Mouse (Mus musculus) lung, embryonic 16.5 days (tissue): ENCODE measurements at regions not wholly inside any gene's neighbourhood (a gene's known extent, or its start where the extent isn't known, plus 50 kb on each side); places are given as distances from the start of the nearest gene placed in this dataset.

ENCODE experiments used
- ATAC-seq: fragments of 200-750 bp; cut with Nextera tagmentation; 2 replicates; pipeline ENCODE4 v1.8.0; 2017; ENCODE audit warnings: low read depth, mild to moderate bottlenecking, moderate library complexity
- H3K27ac ChIP-seq: fragments of 300-500 bp; sonication (generic); 2 replicates; pipeline ENCODE4 v1.5.1; 2014; ENCODE audit warnings: mild to moderate bottlenecking, control low read depth, low read length
- H3K27me3 ChIP-seq: fragments of 300-500 bp; sonication (generic); 2 replicates; pipeline ENCODE4 v1.6.1; 2014; ENCODE audit warnings: low read depth, low read length, mixed read lengths; ENCODE audit not compliant: control insufficient read depth, insufficient read depth
- H3K36me3 ChIP-seq: fragments of 300-500 bp; sonication (generic); 2 replicates; pipeline ENCODE4 v1.6.1; 2014; ENCODE audit warnings: low read length; ENCODE audit not compliant: control insufficient read depth, insufficient read depth
- H3K4me1 ChIP-seq: fragments of 300-500 bp; sonication (generic); replicated peaks from 2 replicates; pipeline ENCODE4 v1.6.1; 2014; ENCODE audit warnings: low read length, mixed read lengths; ENCODE audit not compliant: control insufficient read depth, insufficient read depth
- H3K4me2 ChIP-seq: fragments of 300-500 bp; sonication (generic); 2 replicates; pipeline ENCODE4 v1.6.1; 2014; ENCODE audit warnings: low read depth, low read length, control low read depth
- H3K4me3 ChIP-seq: fragments of 300-500 bp; sonication (generic); 2 replicates; pipeline ENCODE4 v1.5.1; 2014; ENCODE audit warnings: mild to moderate bottlenecking, low read length, control low read depth
- H3K9ac ChIP-seq: fragments of 300-500 bp; sonication (generic); 2 replicates; pipeline ENCODE4 v1.6.1; 2014; ENCODE audit warnings: low read length, control low read depth
- H3K9me3 ChIP-seq: fragments of 300-500 bp; sonication (generic); 2 replicates; pipeline ENCODE4 v1.6.1; 2016; ENCODE audit warnings: low read length; ENCODE audit not compliant: control insufficient read depth
- WGBS: fragments of 180-500 bp; shearing (Covaris S2); extraction: QIAGEN DNeasy Blood & Tissue Kit; methylation state at CpG from one replicate; pipeline ENCODE4 v1.1.7; 2014; 5-methylcytosine and 5-hydroxymethylcytosine counted together

DNA sequence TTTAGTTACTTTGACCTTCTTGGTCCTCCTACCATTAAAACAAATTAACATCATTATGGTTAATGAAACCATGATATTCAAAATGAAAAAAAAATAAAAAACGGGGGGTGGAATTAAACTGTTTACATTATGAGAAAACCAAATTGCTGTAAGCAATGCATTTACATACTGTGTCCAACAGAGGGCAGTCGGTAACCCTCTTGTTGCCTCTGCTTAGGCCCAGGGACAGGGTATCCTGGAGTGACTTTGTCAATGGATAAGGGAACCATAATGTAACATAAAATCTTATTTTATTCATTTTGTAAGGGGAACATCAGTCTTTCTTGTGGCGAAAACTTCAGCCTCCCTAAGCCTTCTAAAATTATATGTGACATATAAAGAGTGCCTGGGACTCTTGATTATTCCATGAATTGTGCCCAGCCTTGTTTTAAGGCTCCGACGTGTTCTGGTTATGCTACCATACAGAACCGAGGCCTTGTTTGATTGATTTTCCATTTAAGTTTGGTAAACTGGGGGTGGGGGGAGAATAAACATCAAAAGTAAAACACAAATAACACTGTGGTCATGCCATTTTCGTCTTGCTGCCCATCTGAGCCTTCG lies 207.3 kb upstream of the Vegfc start:
- Histone ChIP-seq H3K4me1 (no peaks in the 10 kb centered on the region), H3K36me3 (no peaks in the 10 kb centered on the region), H3K4me2 (no peak overlapping the region), H3K27me3 (no peaks in the 10 kb centered on the region), H3K9ac (no peak overlapping the region), H3K4me3 (no peak overlapping the region), H3K27ac (no peak overlapping the region), H3K9me3 (no peaks in the 10 kb centered on the region)
- no peak for ATAC-seq
- 64% methylated on average over 8 of the region's 8 CpGs for WGBS

DNA sequence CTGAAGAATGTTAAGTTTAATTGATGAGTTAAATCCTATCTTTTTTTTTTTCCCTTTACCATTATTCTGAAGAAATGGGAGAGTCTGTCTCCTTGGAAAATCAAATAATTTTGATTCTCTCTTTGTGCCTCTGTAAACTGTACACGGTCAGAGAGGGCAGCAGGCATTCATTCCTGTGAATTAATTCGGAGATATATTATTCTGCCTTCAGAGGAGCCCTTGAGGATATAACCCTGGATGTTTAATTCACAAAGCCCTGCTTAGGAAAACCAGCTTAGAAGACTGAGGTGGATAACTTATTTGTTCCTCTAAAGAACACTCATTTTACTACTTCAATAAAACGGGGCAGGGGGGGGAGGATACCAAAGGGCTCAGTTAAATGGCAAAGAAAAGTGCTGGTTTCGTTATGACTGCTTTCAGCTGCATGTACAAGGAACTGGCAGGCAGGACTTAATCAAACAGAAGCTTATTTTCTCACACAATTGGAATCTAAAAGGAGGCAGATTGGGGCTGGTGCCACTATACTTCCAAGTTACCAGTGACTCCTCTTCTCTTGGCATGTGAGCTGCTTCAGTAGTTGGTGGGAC lies 205.3 kb upstream of the Vegfc start:
- H3K27ac ChIP-seq, result no peak overlapping the region
- no peak for ATAC-seq
- no peak overlapping the region for H3K4me3 ChIP-seq
- WGBS, result 55% methylated on average over 4 of the region's 4 CpGs
- H3K9me3 ChIP-seq, result no peaks in the 10 kb centered on the region
- no peak overlapping the region for H3K9ac ChIP-seq
- H3K4me1 ChIP-seq, result no peaks in the 10 kb centered on the region
- no peaks in the 10 kb centered on the region for H3K27me3 ChIP-seq
- no peak overlapping the region for H3K4me2 ChIP-seq
- H3K36me3 ChIP-seq, result no peaks in the 10 kb centered on the region

DNA sequence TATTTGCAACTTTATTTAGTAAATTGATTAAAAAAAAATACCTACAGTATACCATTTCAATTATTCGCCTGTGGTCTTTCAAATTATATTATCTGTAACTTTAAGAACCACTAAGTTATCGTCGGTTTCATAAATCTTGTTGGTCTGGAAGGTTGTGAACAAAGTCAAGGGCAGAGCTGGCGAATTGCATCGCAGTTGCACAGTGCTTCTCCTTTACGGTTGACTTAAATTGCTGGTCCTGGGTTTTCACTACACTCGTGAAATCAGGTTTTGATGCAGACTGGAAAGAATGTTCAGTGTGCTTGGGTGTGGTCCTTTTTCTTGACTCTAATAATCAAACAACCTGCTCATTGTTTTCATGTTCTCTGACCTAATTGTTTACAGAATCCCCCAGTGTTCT lies 198.6 kb upstream of the Vegfc start:
- Histone ChIP-seq H3K27me3 (no peaks in the 10 kb centered on the region), H3K36me3 (no peaks in the 10 kb centered on the region), H3K27ac (no peak overlapping the region), H3K9ac (no peak overlapping the region), H3K4me3 (no peak overlapping the region), H3K4me2 (no peak overlapping the region), H3K9me3 (no peaks in the 10 kb centered on the region), H3K4me1 (no peaks in the 10 kb centered on the region)
- ATAC-seq, result no peak
- 73% methylated on average over 7 of the region's 7 CpGs for WGBS

DNA sequence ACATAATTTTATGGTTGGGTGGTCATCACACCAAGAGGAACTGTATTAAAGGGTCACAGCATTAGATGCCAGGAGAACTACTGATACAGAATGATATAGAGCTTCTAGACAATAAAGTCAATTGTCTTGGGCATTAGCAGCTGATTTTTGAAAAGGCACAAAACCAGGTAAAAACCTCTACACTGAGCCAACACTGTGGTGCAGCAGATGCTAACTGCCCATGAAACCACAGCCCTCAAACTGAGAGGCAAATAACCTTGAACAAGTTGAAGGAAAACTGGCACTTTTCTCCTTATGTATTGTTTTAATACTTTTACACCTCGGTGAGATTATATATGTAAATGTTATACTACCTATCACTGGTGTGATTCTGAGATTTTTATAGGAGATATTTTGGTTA lies 195.9 kb upstream of the Vegfc start:
- Histone ChIP-seq H3K36me3 (no peaks in the 10 kb centered on the region), H3K9me3 (no peaks in the 10 kb centered on the region), H3K27me3 (no peaks in the 10 kb centered on the region), H3K4me1 (no peaks in the 10 kb centered on the region), H3K4me2 (no peak overlapping the region), H3K27ac (no peak overlapping the region), H3K9ac (no peak overlapping the region), H3K4me3 (no peak overlapping the region)
- WGBS, result 68% methylated on average over 1 of the region's 1 CpGs
- ATAC-seq, result no peak

DNA sequence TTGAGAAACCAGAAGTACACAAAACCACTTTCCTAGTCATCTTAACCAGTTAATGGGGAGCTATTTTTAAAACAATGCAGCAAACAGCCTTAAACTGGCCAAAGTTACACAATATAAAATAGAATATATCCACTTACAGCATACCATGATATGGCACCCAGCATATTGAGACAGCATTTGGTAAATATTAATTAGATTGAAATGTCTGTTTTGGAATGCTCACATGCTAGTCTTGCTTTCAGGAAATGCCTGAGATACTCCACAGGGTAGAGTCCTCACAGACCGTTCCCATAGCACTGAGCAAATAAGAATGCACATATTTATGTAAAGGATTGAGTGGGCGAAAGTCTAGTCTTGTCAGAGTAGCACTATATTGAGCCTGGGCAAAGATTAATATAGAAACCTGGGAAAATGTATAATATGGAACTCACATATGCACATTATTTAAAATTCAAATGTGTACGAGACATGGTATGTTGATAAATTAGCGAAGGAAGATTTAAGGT lies 185.1 kb upstream of the Vegfc start:
- no peak overlapping the region for H3K27ac ChIP-seq
- H3K9me3 ChIP-seq, result no peaks in the 10 kb centered on the region
- no peaks in the 10 kb centered on the region for H3K4me1 ChIP-seq
- no peak for ATAC-seq
- H3K27me3 ChIP-seq, result no peaks in the 10 kb centered on the region
- H3K4me2 ChIP-seq, result no peak overlapping the region
- H3K4me3 ChIP-seq, result no peak overlapping the region
- H3K36me3 ChIP-seq, result no peaks in the 10 kb centered on the region
- 59% methylated on average over 4 of the region's 4 CpGs for WGBS
- no peak overlapping the region for H3K9ac ChIP-seq

DNA sequence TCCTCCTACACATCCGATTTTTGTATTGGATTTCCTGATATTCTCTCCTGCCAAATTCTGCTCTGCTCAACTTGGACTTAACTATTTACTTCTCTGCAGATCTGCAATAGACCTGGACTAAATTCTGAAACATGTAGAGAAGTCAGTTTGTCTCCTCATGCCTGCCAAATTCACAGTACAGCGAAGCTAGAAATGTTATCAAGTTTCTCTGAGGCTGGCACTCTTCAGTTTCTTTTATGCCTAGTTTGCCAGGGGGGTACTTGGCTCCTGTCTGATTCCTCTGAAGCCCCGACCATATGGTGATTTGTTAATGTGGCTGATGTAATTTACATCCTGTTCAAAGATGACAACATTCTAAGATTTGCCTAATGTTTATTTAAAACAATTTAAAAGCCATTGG lies 184.6 kb upstream of the Vegfc start:
- no peak overlapping the region; the same call in 1 of the 2 replicates for H3K4me2 ChIP-seq
- H3K27ac ChIP-seq, result no peak overlapping the region
- no peak overlapping the region for H3K4me3 ChIP-seq
- H3K4me1 ChIP-seq, result no peaks in the 10 kb centered on the region
- no peak for ATAC-seq
- no peaks in the 10 kb centered on the region for H3K36me3 ChIP-seq
- 33% methylated on average over 3 of the region's 3 CpGs for WGBS
- H3K27me3 ChIP-seq, result no peaks in the 10 kb centered on the region
- no peak overlapping the region for H3K9ac ChIP-seq
- no peaks in the 10 kb centered on the region for H3K9me3 ChIP-seq

DNA sequence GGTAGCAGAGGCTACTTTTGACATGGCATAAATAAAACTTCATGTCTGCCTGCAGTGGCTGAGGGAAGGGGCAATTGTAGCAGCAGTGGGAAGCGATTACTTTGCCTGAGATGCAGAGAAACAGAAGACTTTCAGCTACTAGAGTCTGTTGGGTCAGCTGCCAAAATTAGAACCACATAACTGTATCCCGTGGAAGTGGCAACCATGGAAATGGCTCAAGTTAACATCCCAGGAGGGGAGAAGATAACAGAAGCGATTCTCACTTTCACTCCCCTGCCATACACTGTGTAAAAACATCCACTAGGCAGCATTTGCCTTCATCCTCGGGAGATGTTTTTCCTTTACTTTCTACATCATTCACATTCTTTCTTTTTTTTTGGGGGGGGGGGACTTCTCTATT lies 155.1 kb upstream of the Vegfc start:
- Histone ChIP-seq H3K9ac (no peak overlapping the region), H3K27me3 (no peaks in the 10 kb centered on the region), H3K27ac (no peak overlapping the region), H3K4me3 (no peak overlapping the region), H3K9me3 (no peaks in the 10 kb centered on the region), H3K4me1 (no peaks in the 10 kb centered on the region), H3K4me2 (no peak overlapping the region), H3K36me3 (no peaks in the 10 kb centered on the region)
- WGBS, result 79% methylated on average over 4 of the region's 4 CpGs
- no peak for ATAC-seq

DNA sequence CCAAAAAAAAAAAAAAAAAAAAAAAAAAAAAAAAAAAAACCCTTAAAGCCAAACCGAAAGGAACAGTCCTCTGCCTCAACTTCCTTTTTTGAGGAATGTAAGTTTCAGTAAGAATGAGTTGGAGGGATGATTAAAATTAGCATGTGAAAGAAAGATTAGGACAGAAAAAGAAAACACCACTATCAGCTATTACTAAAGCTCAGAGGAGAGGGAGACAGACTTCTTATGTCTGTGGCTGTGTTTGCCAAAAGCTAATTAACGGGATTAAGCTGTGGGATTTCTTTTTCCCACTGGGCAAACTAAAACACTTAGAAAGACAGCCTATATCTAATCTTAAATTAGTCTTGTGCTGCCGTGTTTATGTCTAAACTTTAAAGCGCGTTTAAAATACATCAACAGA lies 146.7 kb upstream of the Vegfc start:
- H3K4me1 ChIP-seq, result no peaks in the 10 kb centered on the region
- H3K9ac ChIP-seq, result no peak overlapping the region
- no peak overlapping the region for H3K27ac ChIP-seq
- 24% methylated on average over 5 of the region's 5 CpGs for whole genome bisulfite sequencing
- ATAC-seq, result no peak
- no peaks in the 10 kb centered on the region for H3K9me3 ChIP-seq
- no peak overlapping the region for H3K4me3 ChIP-seq
- no peak overlapping the region for H3K4me2 ChIP-seq
- H3K36me3 ChIP-seq, result no peaks in the 10 kb centered on the region
- no peaks in the 10 kb centered on the region for H3K27me3 ChIP-seq

DNA sequence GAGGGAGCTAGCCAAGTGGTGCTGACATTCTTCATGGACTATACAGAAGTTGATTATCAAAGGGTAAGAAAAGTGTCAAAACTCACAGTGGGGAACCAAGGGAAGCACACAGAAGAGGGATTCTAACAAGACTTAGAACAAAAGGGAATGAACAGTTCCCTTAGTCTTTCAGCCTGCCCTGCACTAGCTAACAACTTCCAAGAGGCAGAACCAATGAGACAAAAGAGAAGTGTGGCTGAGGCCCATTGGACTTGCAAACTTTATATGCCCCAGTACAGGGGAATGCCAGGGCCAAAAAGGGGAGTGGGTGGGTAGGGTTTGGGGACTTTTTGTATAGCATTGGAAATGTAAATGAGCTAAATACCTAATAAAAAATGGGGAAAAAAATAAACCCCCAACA lies 139.0 kb upstream of the Vegfc start:
- Histone ChIP-seq H3K36me3 (no peaks in the 10 kb centered on the region), H3K9me3 (no peaks in the 10 kb centered on the region), H3K27me3 (no peaks in the 10 kb centered on the region)

DNA sequence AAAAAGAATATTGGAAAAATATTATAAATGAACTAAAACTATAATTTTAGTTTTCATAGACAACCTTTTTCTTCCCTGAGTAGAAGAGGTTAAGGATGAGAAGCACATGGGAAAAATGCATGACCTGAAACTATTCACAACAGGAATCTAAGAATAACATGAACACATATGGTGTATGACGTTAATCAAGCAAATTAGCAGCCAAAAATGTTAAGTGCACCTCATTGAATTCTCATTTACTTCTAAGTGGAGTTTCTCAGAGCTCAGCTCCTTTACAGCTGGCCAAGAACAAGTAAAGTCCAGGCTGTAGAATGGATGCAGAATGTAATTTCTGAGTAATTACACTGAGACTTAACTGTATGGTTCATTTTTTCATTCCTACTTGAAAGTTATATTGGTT lies 137.9 kb upstream of the Vegfc start:
- 48% methylated on average over 1 of the region's 1 CpGs for WGBS
- no peaks in the 10 kb centered on the region for H3K9me3 ChIP-seq
- no peak for ATAC-seq

More for the DNA sequence above, 139.0 kb upstream of the Vegfc start:
- Histone ChIP-seq H3K4me1 (no peaks in the 10 kb centered on the region), H3K9ac (no peak overlapping the region), H3K4me2 (no peak overlapping the region), H3K4me3 (no peak overlapping the region), H3K27ac (no peak overlapping the region)
- no peak for ATAC-seq

More for the DNA sequence above, 137.9 kb upstream of the Vegfc start:
- Histone ChIP-seq H3K9ac (no peak overlapping the region), H3K4me1 (no peaks in the 10 kb centered on the region), H3K27me3 (no peaks in the 10 kb centered on the region), H3K27ac (no peak overlapping the region), H3K36me3 (no peaks in the 10 kb centered on the region), H3K4me2 (no peak overlapping the region), H3K4me3 (no peak overlapping the region)
